Mouse (Mus musculus): ENCODE data around the gene E2f2. TPM values are rescaled to one million over a fixed set of nuclear protein-coding genes. Genes with fewer than 3 reads are reported as not detected.
A peak's percentile ranks its signal among the peaks of the same experiment; 100 is the strongest.

The E2f2 gene
- total and polyA plus RNA-seq, 2 experiments from 2014 or later = 0.46 to 2.0 TPM

- H3K9me3 ChIP-seq (ENCODE audit: low read length) = no peaks in the 10 kb centered on the region
- 0 out of 2 replicates have a peak overlapping the region, but pooled peaks have one; percentile 52 for H3K27ac ChIP-seq (ENCODE audit: low read depth, low read length)
- peak; percentile 56 for TF ChIP-seq CTCF (IDR thresholded peaks at IDR 0.05)
- H3K36me3 ChIP-seq (ENCODE audit: insufficient read depth, low read length) = no peaks in the 10 kb centered on the region
- H3K27me3 ChIP-seq (ENCODE audit: insufficient read depth, low read length) = no peaks in the 10 kb centered on the region; the same call in 1 of the 2 replicates
- no peak overlapping the region; the same call in 1 of the 2 replicates for H3K9ac ChIP-seq (replicated peaks; ENCODE audit: low read length, poor library complexity, severe bottlenecking)
- no peak overlapping the region for H3K4me3 ChIP-seq (ENCODE audit: low read depth, low read length)
- DNase-seq (ENCODE audit: low spot score) = peak; percentile 78
- no peak for ATAC-seq (ENCODE audit: low FRiP score)
- peaks cover 6% of the 10 kb centered on the region; the same call in 1 of the 2 replicates for H3K4me1 ChIP-seq (ENCODE audit: insufficient read depth, low read length)
- 11% methylated on average over 18 of the region's 18 CpGs for WGBS
- peak overlapping the region; percentile 8; the same call in 1 of the 2 replicates for H3K4me2 ChIP-seq (ENCODE audit: low read depth, low read length, poor library complexity, severe bottlenecking)
These were observed 46.5 kb downstream of the E2f2 start for GRCm38 (mm10) chr4:136218595-136219214.

DNA sequence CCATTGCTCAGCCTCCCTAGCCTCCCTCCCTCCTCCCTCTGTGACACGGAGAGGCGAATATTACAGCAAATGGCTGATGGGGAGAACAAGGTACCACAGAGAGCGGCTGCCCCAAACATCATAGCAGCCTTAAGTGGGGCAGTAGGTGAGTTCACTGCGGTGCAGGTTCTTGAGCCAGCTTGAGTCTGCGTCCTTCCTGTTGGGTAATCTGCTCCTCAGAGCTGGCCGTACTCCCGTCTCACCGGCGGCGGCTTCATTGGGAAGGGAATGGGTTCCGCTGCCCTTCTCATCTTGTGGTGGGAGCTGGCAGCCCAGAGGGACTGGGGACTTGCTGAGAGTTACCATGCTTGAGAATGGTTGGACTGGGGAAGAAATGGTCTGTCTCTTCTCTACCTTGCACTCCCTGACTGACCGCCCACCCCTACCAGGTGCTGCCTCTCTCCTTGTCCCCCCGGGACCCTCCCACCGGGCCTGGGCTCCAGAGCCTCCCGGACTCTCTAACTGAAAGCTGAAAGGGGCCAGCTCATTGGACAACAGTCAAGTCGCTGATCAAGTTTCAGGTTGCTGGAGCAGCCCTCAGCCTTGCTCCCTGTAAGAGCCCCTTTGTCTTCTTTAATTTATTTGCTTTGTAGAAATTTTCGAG is 48.1 kb downstream of the E2f2 start:
- WGBS = 19% methylated on average over 15 of the region's 17 CpGs
- Histone ChIP-seq H3K27ac (ENCODE audit: low read depth, low read length) (no peak overlapping the region), H3K27me3 (ENCODE audit: insufficient read depth, low read length) (no peaks in the 10 kb centered on the region; the same call in 1 of the 2 replicates), H3K9ac (replicated peaks; ENCODE audit: low read length, poor library complexity, severe bottlenecking) (no peak overlapping the region), H3K36me3 (ENCODE audit: insufficient read depth, low read length) (no peaks in the 10 kb centered on the region), H3K4me3 (ENCODE audit: low read depth, low read length) (no peak overlapping the region), H3K4me2 (ENCODE audit: low read depth, low read length, poor library complexity, severe bottlenecking) (no peak overlapping the region), H3K4me1 (ENCODE audit: insufficient read depth, low read length) (peaks cover 9% of the 10 kb centered on the region), H3K9me3 (ENCODE audit: low read length) (no peaks in the 10 kb centered on the region)
- DNase-seq (ENCODE audit: low spot score) = no peak
- no peak for TF ChIP-seq CTCF (IDR thresholded peaks at IDR 0.05)
- ATAC-seq (ENCODE audit: low FRiP score) = no peak

DNA sequence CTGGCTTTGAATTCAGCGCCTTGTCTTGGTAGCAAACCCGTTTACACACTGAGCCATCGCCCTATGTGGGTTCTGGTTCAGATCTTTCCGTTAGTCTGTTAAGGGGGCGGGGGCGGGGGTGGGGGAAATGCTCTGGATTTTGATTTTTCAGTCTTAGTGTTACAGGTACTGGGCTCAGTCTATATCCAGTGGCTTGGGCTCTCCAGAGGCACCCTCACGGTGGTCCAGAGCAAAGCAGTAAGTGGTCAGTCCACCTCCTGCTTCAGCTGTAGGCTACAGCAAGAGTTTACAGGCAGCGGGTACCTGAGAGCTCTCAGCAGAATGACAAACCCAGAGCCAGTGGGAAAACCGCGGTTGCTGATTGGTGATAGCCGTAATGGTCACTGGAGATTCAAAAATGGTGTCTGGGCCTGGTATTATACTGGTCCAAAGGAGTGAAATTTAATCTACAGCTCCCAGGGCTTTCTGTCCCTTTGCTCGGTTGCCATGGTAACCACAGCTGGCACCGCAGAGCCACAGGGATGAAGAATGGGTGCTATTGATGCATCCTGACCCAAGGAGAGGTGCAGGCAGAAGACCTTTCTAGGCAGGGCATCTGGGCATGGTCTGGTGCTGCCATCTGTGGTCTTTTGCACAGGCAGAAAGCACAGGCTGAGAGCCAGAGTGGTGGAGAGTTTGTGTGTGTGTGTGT is 51.5 kb downstream of the E2f2 start:
- WGBS = 49% methylated on average over 13 of the region's 13 CpGs
- Histone ChIP-seq H3K4me1 (ENCODE audit: insufficient read depth, low read length) (peaks cover 9% of the 10 kb centered on the region), H3K9me3 (ENCODE audit: low read length) (no peaks in the 10 kb centered on the region), H3K4me2 (ENCODE audit: low read depth, low read length, poor library complexity, severe bottlenecking) (no peak overlapping the region), H3K9ac (replicated peaks; ENCODE audit: low read length, poor library complexity, severe bottlenecking) (0 out of 2 replicates have a peak overlapping the region, but pooled peaks have one; percentile 8), H3K27me3 (ENCODE audit: insufficient read depth, low read length) (no peaks in the 10 kb centered on the region; the same call in 1 of the 2 replicates), H3K4me3 (ENCODE audit: low read depth, low read length) (no peak overlapping the region), H3K27ac (ENCODE audit: low read depth, low read length) (peak overlapping the region; percentile 72), H3K36me3 (ENCODE audit: insufficient read depth, low read length) (no peaks in the 10 kb centered on the region)
- TF ChIP-seq CTCF (IDR thresholded peaks at IDR 0.05) = peak; percentile 57
- ATAC-seq (ENCODE audit: low FRiP score) = peak; percentile 84
- peak; percentile 83 for DNase-seq (ENCODE audit: low spot score)

DNA sequence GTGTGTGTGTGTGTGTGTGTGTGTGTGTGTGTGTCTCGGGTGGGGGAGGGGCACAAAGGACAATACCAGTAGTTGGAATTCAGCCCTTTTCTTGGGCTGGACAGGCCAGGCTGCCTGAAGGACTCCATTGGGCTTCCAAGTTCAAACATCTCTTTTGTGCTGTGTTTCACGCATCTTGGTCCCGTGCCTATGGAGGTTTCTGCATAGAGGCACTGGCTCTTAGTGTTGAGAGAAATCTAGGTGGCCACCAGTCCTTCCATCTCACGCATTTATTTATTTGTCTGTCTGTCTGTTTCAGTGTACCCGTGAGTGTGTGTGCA is 52.0 kb downstream of the E2f2 start:
- Histone ChIP-seq H3K9me3 (ENCODE audit: low read length) (no peaks in the 10 kb centered on the region), H3K9ac (replicated peaks; ENCODE audit: low read length, poor library complexity, severe bottlenecking) (no peak overlapping the region), H3K27ac (ENCODE audit: low read depth, low read length) (peak overlapping the region; percentile 72), H3K4me3 (ENCODE audit: low read depth, low read length) (no peak overlapping the region), H3K27me3 (ENCODE audit: insufficient read depth, low read length) (no peaks in the 10 kb centered on the region; the same call in 1 of the 2 replicates), H3K4me2 (ENCODE audit: low read depth, low read length, poor library complexity, severe bottlenecking) (no peak overlapping the region), H3K36me3 (ENCODE audit: insufficient read depth, low read length) (no peaks in the 10 kb centered on the region), H3K4me1 (ENCODE audit: insufficient read depth, low read length) (peaks cover 9% of the 10 kb centered on the region)
- TF ChIP-seq CTCF (IDR thresholded peaks at IDR 0.05) = no peak
- DNase-seq (ENCODE audit: low spot score) (no peak), ATAC-seq (ENCODE audit: low FRiP score) (peak; percentile 44; the same call in 1 of the 2 replicates)
- WGBS = 41% methylated on average over 5 of the region's 5 CpGs

DNA sequence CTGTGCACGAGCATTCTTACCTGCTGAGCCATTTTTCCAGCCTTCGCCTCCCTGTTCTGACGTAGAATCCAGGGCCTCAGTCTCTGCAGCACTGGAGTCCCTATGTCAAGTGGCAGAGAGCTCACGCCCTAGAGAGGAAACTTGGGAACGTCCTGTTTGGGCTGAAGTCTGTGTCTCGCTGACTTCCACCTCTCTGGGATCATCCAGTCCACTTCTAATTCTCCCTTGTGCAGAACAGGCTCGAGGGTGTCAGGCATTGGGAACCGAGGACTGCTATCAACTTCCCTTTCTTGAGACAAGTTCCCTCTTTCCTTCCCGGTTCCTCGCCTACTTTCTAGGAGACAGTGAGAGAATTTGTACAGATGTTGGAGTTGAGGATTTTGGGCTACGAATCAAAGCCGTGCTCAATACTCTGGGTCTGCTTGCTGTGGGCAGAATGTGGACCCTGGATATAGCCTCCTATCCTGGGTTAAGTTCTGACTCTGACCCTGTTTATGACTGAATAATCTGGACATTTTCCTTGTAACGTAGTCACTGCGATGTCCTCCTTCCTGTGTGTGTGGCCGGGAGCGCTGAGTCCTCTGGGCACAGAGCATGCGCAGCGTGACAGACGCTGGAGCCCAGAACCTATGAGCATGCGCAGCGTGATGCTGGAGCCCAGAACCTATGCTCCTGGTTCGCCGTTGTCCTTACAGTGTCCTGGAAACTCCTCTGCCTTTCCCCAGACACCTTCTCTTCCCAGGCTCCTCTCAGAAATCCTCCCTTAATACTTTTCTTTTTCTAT is 52.7 kb downstream of the E2f2 start:
- DNase-seq (ENCODE audit: low spot score) (no peak), ATAC-seq (ENCODE audit: low FRiP score) (no peak)
- WGBS = 85% methylated on average over 23 of the region's 23 CpGs
- Histone ChIP-seq H3K4me1 (ENCODE audit: insufficient read depth, low read length) (peaks cover 9% of the 10 kb centered on the region), H3K27me3 (ENCODE audit: insufficient read depth, low read length) (no peaks in the 10 kb centered on the region; the same call in 1 of the 2 replicates), H3K9me3 (ENCODE audit: low read length) (no peaks in the 10 kb centered on the region), H3K27ac (ENCODE audit: low read depth, low read length) (peak overlapping the region; percentile 8), H3K9ac (replicated peaks; ENCODE audit: low read length, poor library complexity, severe bottlenecking) (no peak overlapping the region), H3K36me3 (ENCODE audit: insufficient read depth, low read length) (no peaks in the 10 kb centered on the region), H3K4me3 (ENCODE audit: low read depth, low read length) (no peak overlapping the region), H3K4me2 (ENCODE audit: low read depth, low read length, poor library complexity, severe bottlenecking) (no peak overlapping the region)
- TF ChIP-seq CTCF (IDR thresholded peaks at IDR 0.05) = no peak
